Mouse (Mus musculus): ENCODE results near the gene Vrtn.

- TF ChIP-seq CTCF (IDR thresholded peaks at IDR 0.05) (no peak), EP300 (IDR thresholded peaks at IDR 0.05) (no peak)
These were observed 48.2 kb downstream of the Vrtn start for GRCm38 (mm10) chr12:84689051-84689450.

All from lung, postnatal 0 days (tissue).